Mouse (Mus musculus) spleen, postnatal 14 days (tissue): ENCODE measurements around the gene Ext2.
A peak's percentile ranks its signal among the peaks of the same experiment; 100 is the strongest.

Source experiments
- DNase-seq, 2 experiments: peaks; one replicate each; pipeline ENCODE4 v3.0.0; 2021 to 2022; ENCODE audit warnings: low spot score in 2 of 2

Ext2 gene

GRCm38 (mm10) chr2:93806487-93807201 is 15.7 kb downstream of the Ext2 start:
- no peak for DNase-seq

- DNase-seq: no peak
These were observed 16.8 kb downstream of the Ext2 start for GRCm38 (mm10) chr2:93805523-93805922.

DNA sequence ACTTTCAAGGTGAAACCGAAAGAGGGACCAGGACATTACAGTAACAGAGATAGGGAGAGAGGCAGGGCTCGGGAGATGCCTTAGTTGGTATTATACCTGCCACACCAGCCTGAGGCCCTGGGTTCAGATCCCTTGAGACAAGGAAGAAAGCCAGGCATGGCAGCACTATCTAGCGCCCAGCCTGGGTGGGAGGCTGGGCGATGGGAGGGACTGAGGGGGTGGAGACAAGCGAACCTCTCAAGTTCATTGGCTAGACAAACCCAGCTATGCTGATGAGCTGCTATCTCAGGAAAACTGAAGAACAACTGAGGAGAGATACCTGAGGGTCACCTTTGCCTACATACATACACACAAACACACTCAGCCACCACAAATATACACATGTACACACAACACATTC is 17.3 kb downstream of the Ext2 start:
- DNase-seq: no peak

- DNase-seq: no peak
These were observed 19.4 kb downstream of the Ext2 start for GRCm38 (mm10) chr2:93802947-93803346.

GRCm38 (mm10) chr2:93801097-93801496 is 21.3 kb downstream of the Ext2 start:
- DNase-seq: no peak

DNA sequence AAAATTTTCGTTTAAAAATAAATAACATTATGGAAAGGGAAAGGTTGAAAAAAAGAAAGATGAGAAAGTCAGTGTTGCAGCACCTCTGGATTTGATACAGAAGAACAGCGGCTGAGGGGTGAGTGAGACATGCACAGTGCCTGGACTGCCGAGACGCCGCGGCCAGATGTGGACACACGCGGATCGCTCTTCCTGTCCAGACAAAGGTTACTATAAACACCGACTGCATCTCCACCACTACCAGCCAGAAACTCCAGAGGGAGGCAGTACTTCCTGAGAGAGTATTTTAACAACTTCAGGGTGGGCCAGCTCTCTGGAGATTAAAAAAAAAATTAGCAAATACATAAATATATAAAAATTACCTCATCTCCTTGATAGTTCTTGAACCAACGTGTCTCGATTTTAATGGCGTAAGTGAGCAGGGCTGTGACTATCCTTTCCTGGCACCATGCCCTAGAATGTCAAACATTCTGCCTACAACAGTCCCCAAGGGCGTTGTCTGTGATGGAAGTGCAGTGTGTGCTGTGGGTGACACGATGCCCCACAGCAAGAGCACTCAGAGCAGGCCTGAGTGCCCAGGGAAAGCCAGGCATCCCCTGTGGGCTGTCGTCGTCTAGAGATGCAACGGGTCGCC is 25.1 kb downstream of the Ext2 start:
- DNase-seq: no peak

- no peak for DNase-seq
These were observed 28.0 kb downstream of the Ext2 start for GRCm38 (mm10) chr2:93794375-93794774.

DNA sequence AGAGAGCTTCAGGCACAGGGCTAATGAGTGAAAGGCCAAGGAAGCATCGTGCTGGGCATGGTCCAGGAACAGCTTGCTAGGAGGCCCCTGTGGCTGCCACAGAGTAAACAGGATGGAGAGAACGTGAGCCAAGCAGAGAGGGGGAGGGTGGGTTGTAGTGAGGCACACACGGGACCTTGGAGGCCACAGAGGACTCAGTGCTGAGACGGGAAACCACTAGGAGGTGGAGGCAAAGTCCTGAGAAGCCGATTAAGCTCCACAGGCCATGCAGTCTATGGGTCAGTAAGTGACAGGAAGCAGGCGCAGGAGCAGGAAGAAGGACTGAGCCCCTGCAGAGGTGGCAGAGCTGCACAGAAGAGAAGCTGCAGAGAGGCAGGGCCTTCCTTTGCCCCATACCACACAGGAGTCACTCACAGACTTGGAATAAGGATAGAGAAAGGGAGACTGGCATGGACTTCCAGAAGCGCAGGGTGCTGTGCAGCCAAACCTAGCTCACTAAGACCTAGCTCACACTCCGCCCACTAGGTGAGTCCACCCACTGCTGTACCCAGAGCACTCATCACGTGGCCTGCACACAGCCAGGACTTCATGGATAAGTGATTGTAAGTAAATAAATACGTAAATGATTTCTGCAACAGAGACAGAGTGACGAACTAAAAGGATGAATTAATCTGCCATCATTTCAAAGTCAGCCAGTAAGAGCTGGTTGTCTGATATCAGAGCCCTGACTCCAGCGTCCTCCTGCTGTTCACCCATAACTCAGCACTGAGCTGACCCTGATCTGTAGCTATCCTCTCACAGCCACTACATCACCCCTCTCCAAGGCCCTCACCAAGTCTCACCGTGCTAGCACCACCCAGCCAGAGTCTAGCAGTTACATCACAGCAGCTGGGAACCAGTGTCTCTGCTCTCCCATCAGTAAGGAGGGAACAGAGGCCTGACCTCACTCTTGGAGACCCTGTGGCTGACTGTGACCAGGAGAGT is 30.6 kb downstream of the Ext2 start:
- DNase-seq: no peak

DNA sequence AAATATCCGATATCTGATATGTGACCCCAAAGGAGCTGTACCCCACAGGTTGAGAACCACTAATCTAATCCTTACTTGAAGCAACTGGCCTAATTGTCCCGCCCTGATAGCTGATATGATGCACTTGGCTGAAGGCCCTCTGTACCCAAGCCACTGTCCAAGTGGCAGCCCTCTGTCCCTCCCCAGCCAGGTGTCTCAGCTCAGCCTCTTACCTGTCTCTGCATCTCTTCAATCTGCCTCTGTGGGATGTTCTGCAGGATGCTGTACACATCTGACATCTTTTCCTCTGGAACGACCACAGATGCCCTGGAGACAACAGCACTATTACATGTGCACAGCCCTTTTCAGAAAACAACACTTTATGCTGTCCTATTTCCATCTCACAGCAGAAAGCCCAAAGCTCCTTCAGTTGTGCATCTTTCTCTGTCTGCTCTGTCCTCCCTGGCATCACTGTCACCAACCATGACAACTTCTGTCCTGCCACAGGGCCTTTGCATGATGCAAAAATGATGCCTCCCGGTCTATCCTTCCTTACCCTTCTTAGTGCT is 31.5 kb downstream of the Ext2 start:
- DNase-seq: no peak

DNA sequence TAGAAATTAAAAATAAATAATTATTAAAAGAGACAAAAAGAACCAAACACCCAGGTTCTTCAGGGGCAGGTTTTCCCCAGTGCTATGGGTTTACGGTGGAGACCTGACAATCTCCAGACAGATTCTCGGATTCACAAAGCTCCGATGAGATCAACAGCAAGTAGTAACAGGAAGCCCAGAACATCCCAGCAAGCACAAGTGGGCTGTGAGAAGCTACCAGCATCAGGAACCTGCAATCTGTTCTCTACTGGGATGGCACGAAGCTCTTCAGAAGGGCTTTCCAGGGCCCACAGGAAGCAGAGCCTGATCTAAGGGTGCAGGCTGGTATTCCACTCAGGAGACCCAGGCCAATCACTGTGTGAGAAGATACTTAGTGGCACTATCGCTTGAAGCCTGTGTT is 33.8 kb downstream of the Ext2 start:
- DNase-seq: no peak

- DNase-seq: peak in 1 of 2 experiments; percentile 19
These were observed 36.2 kb downstream of the Ext2 start for GRCm38 (mm10) chr2:93786175-93786574.

DNA sequence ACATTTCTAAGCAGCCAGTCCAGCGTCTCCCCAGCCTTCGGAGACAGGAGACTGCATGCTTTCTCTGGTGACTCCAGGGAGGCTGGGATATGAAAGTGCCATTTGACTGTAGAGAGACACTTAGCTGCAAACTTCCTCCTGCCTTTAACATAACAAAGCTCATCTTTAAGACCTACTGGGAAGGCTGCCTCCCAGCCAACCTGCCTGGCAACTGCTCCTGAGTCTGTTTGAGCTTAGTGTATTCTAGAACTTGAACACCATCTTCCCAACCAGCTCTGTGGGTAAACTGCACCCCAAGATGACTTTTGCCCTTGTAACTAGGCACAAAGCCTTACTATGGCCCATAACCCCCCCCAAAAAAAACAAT is 37.0 kb downstream of the Ext2 start:
- no peak for DNase-seq

GRCm38 (mm10) chr2:93784721-93785431 is 37.5 kb downstream of the Ext2 start:
- no peak for DNase-seq

- no peak for DNase-seq
These were observed 38.3 kb downstream of the Ext2 start for GRCm38 (mm10) chr2:93783926-93784539.

DNA sequence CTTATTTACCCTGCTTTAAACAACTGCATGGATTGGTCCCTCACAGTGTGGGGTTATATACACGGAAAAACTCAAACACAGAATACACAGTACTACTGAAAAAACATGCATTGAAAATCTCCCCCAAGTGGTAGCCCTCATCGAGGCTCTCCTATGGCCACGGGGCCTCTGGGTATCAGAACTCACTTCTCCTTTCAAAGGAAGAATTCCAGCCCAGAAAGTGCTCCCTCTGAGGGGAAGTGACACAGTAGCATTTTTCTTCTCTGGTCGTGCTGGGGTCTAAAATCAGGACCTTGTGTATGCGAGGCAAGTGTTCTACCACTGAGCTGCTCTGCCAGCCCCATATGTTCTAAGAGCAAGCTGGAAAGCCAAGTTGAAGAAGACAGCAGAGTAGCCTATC is 39.7 kb downstream of the Ext2 start:
- DNase-seq: no peak

- no peak for DNase-seq
These were observed 40.2 kb downstream of the Ext2 start for GRCm38 (mm10) chr2:93782156-93782555.

DNA sequence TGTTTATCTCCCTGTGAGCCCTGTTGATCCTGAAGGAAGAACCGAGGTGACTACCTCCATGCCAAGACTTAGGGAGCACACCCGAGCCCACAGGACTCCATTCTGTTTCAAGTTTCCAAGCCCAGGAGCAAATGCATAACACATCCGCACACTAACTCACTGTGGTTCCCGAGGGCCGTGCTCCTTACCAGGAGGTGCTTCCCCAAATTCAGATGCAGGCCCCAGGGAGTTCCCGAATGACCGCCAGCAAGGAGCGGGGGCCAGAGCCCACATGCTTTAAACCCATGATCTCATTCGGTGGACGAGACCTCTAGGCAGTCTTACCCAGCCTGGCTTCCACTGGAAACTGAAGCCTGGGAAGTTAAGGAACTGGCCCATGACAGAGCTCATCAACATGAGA is 41.8 kb downstream of the Ext2 start:
- DNase-seq: no peak

- no peak for DNase-seq
These were observed 42.5 kb downstream of the Ext2 start for GRCm38 (mm10) chr2:93779897-93780208.

GRCm38 (mm10) chr2:93779081-93779896 is 43.1 kb downstream of the Ext2 start:
- no peak for DNase-seq

- DNase-seq: no peak
These were observed 43.8 kb downstream of the Ext2 start for GRCm38 (mm10) chr2:93778616-93779015.
